Mouse (Mus musculus): ENCODE data around the gene Zfp74.
"Not testable (repeated sequence)": the region's sequence is repeated elsewhere in the genome, so short reads cannot be mapped to it uniquely, and the experiment has no call there.

Gene Zfp74

DNA sequence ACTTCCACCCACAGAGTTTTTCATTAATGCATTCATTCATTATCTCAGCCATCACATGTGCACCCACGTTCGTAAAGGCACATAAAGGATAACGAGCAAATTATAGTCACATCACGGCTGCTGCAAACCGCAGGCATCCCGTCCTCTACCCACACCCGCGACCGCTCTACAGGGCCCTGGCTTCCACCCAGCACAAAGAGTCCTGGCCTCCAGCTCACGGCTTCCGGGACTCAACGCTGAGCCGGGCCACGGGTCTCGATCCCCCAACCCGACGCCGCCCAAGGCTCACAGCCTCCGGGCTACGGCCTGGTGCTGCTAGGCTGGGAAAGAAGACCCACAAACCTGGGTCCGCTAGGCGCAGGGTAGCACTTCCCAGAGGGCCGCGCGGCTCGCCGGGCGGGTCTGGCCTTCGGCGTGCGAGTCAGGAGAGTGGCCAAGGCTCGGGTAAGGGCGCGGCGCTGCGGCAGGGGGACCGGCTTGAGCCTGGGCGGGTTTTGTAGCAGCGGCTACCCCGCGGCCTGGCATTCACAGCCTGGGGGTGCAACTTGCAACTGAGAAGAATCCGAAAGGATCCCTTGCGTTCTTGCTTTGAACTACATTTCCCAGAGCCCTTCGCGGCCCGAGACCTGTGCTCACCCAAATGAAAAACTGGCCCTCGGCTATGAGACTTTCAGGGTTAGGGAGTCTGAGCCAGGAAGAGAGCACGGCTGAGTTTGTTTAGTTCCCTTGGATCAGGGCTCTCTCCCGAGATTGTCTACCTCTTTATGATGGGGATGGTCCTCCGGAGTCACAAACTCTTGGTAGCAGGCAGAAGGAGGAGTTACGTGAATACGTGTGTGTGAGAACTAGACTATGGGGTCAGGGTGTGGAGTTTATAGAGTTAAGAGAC lies at the start of gene Zfp74:
Zfp74 (minus strand) TSS at position 577 of the 889 bp plus-strand sequence.
- DNase-seq, result peak; percentile 87

DNA sequence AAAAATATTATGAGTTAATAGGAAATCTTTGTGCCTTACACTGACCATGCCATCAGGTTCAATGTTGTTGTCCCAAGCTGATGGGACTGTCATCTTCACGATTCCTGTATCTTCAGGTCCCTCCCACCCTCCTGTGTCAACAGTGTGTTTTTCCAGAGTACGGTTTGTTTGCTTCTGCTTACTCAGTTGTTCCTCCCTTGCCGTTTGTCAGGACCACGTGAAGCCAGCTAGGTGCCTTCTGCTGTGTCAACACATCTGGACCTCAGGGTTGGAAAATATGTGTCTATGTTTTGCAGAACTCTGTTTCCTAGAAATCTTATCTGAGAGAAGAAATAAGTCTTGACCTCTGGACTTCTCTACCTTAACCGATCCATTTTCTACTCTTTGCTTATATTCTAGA lies 46.7 kb upstream of the Zfp74 start:
- DNase-seq, result no peak

GRCm38 (mm10) chr7:29995134-29995533 lies 41.2 kb upstream of the Zfp74 start:
- no peak for DNase-seq

GRCm38 (mm10) chr7:29993340-29993739 lies 39.5 kb upstream of the Zfp74 start:
- no peak for DNase-seq

DNA sequence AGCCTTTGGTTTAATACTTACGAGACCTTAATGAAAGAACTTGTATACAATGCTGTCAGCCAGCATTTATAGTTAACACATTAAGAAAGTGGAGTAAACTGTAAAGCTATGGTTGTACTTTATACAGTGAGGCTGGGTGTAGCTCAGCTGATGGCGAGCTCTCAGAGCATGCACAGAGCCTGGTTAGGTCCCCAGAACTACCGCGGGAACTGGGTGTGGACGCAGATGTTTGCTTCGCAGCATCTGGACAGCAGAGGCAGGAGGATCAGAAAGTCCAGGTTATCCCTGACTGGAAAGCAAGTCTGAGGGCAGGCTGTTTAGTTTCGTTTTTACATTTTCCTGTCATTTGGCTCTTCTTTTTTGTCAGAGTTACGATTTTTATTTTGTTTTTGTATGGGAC lies 38.8 kb upstream of the Zfp74 start:
- DNase-seq, result no peak

GRCm38 (mm10) chr7:29989031-29989430 lies 35.1 kb upstream of the Zfp74 start:
- peak; percentile 27 for DNase-seq

DNA sequence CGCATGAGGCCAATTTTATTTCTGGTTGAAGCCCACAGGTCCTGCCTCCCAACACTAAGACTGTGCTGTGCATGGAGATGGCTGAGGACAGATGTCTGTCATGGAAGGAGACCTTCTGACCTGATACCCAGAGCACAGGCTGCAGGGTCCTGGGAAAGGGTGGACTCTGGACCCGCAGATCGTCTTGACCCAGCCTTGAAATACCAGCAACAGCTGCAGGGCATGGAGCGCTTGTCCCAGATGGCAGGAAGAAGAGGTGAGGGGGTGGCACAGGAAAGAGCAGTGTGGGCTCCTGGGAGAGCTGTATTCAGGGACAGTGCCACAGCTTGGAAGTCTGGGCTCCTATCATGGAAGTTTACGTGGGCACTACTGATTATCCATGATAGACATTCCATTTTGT lies 33.7 kb upstream of the Zfp74 start:
- no peak for DNase-seq

DNA sequence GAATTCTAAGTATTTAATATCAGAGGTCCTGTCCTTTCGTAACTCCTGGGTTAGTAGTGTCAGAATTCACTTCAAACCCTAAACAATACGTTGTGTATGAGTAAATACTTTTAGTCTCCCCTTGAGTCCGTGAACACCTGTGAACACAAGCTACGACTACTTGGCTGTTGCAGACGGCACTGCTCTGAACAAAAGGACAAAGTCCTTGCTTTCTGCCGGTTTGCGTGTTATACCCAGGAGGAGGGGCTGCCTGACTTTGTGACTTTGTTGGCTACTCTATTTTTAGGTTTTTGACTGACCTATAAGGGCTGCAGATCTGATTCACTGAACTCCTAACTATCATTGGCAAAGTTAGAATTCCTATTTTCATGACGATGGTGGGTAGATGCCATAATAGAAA lies 32.2 kb upstream of the Zfp74 start:
- DNase-seq, result peak; percentile 28

GRCm38 (mm10) chr7:29983690-29984380 lies 29.9 kb upstream of the Zfp74 start, which contains the start of gene Zfp568:
Gene Zfp568, plus strand, starts transcription at chr7:29983955.
- peak; percentile 94 for DNase-seq

GRCm38 (mm10) chr7:29983340-29983689 lies 29.4 kb upstream of the Zfp74 start:
- DNase-seq, result no peak

GRCm38 (mm10) chr7:29982931-29983330 lies 29.0 kb upstream of the Zfp74 start:
- DNase-seq, result peak; percentile 35

DNA sequence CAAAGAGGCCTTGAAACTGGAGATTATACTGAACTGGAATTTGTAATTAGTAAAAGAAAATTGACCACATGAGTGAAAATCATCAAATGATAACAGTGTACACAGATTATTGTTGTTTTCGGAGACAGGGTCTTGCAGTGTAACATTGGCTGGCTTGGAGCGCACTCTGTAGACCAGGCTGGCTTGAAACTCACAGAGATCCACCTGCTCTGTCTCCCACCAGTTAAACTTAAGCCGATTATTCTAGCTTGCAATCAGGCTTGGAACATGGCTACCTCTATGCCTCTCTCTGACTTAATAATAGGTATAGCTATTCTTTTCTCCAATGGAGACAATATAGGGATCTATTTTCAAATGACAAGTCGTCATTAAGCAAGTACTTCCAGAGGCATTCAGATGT lies 28.5 kb upstream of the Zfp74 start:
- DNase-seq, result no peak

DNA sequence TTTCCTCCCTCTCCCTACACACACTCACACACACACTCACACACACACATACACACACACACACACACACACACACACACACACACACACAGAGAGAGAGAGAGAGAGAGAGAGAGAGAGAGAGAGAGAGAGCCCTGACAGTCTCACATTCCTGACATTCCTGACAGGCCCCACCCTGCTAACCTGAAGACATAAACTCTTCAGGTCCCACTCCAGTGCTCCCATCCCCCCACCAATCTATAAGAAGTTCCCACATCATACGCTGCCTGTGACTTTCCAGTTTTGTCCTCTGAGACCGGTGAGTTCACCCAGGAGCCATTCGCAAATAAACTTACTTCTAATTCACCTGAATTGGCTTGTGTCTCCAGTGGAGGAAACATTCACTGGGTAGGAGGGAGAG lies 28.0 kb upstream of the Zfp74 start:
- no peak for DNase-seq

DNA sequence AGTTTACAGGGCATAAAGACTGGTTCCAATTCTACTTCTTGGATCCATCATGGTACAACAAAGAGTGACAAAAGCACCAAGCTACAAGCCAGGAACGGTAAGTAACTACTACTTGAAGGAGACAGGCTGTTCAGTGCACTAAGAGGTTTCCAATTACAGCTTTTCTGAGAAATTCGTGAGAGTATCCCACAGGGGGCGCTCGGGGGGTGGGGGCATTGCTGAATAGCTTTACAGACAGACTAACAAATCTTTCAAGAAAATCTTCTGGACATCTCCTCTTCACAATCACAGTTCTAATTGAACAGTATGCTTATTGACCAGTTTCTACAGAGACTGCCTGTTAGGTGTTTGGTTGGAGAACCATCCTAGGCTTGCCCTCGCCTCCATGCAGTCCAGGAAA lies 27.6 kb upstream of the Zfp74 start:
- no peak for DNase-seq

GRCm38 (mm10) chr7:29980761-29981160 lies 26.9 kb upstream of the Zfp74 start:
- DNase-seq, result no peak

DNA sequence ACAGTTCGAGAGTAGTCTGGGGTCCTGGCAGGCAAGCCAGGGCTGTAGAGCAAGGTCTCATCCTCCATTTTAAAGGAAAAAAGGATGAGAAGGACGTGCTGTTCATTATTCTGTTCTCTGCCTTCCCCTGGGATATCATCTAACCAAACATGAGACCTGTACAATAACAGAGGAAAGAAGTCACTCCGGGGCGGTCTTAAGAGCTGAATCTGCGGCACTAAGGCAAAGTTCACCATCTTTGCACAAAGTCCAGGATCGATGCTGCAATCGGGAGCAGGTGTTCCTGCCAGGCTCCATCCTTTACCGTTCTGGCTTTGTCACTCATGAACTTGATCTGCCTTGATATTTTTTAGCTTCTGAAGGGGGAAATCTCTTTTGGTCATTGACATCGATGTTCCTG lies 16.8 kb upstream of the Zfp74 start:
- no peak for DNase-seq

- not testable (repeated sequence) for DNase-seq
These were observed 11.4 kb upstream of the Zfp74 start for GRCm38 (mm10) chr7:29965115-29965810.

- no peak for DNase-seq
These were observed 5.1 kb upstream of the Zfp74 start for GRCm38 (mm10) chr7:29959004-29959403.

GRCm38 (mm10) chr7:29958125-29958724 lies 4.3 kb upstream of the Zfp74 start:
- DNase-seq, result no peak

DNA sequence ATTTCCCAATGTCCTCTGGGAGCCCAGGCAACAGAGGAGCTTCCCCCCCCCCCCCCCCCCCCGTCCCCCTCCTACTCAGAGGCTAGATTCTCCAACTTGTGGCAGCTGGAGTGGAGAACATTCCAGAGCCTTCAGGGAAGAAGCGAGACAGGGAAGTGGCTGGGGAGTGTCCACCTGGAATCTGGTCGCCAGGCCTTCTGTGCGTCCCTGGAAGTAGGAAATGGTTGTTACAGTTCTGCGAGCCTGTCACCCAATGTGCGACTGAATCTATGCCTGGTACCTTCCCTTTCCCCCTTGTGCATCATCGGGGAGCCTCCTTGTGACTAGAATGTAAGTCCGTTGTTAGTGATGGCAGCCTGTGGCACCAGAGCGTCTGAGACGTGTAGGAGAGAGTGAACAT lies 2.4 kb upstream of the Zfp74 start:
- peak; percentile 16 for DNase-seq

- peak; percentile 53 for DNase-seq
These were observed 842 bp upstream of the Zfp74 start for GRCm38 (mm10) chr7:29954731-29955130.

- no peak for DNase-seq
These were observed 803 bp downstream of the Zfp74 start for GRCm38 (mm10) chr7:29953086-29953485.

DNA sequence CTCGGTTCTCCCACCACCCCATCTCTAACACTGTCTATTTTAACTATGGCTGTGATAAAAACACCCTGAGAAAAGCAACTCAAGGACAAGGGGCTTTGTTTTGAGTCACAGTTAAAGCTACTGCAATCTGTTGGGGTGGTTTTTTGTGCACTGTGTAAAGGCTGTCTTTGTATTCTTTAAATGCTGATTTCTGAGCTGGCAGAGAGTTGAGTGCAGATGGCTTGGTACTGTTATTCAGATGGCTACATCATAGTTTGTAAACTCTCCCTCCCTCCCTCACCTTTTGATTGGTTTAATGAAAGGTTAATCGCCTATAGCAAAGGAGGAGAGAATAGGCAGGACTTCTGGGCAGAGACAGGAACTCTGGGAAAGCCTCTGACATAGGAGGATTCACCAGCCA lies 9.7 kb downstream of the Zfp74 start:
- DNase-seq, result no peak

Data from kidney, adult 18-20 months (tissue).